Mouse (Mus musculus) large intestine, adult 2 months (tissue): ENCODE measurements around the gene Tsr2. TPM values are rescaled to one million over a fixed set of nuclear protein-coding genes. Genes with fewer than 3 reads are reported as not detected.
A peak's percentile ranks its signal among the peaks of the same experiment; 100 is the strongest.

Source experiments
- DNase-seq: peaks from one replicate; pipeline ENCODE4 v3.0.0-alpha.2; 2012; ENCODE audit warnings: low read depth, low spot score
- WGBS: fragments of 180-500 bp; shearing (Covaris S2); methylation state at CpG from one replicate; pipeline ENCODE4 v1.1.7; 2018; 5-methylcytosine and 5-hydroxymethylcytosine counted together
- polyA plus RNA-seq: library from polyadenylated mRNA; depleted of rRNA; stranded (reverse); fragments of >200 nt; gene quantifications from 2 replicates; pipeline ENCODE4 v1.2.3, GENCODE M21; 2012; rRNA removed

Tsr2 gene
- polyA plus RNA-seq, 1 experiment: 4.5 TPM

DNA sequence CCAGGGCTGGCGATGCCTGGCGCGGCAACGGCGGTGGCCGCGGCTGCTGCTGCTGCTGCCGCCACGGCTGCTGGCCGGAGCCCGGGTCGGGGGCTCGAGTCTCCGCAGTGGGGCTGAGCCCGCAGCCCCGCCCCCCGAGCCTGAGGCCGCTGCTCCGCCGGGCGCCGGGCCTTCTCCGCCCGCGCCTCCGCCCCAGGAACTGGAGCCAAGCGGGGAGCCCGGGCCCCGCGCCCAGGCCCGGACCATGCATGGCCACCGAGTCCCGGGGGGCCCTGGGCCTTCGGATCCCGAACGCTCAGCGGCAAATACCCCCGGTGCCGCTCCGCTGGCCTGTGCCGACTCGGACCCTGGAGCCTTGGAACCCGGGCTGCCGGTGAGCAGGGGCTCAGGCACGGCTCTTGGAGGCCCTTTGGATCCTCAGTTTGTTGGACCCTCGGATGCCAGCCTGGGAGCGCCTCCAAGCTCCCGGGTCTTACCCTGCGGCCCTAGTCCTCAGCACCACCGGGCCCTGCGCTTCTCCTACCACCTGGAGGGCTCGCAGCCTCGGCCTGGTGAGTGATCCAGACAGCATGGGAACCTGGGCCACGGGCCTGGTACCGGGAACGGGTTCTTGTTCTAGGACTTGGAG is 48.8 kb downstream of the Tsr2 start:
- 32% methylated on average over 52 of the region's 56 CpGs for WGBS
- no peak for DNase-seq

DNA sequence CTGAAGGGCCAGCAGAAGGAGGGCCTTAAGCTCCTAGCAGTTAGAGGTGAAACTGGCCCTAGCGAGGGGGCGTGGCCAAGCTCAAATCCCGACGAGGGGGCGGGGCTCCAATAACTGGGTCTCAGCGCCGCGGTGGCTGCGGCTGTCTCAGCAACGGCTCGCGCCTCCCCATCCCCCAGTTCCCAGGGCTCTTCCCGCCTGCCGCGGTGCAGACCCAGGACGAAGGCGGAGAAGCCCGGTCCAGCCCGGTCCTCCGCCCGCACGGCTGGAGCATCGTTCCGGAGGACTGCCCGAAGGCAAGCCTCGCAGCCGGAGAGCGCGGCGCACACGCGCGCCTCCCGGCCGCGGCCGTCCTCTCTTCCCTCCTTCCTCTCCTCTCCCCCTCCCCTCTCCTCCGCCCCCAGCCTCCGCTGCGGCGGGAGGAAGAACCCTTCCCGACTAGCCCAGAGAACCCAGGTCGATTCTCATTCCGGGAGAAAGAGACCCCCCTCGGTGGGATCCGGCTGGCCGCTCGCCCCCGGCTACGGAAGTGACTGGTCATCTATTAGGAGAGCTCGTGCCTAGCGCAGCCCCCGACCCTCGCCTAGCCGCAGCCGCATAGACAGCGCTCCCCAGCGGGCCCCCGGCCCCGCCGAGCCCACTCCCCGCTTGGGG is 49.4 kb downstream of the Tsr2 start:
- WGBS: 18% methylated on average over 46 of the region's 62 CpGs
- peak; percentile 18 for DNase-seq

DNA sequence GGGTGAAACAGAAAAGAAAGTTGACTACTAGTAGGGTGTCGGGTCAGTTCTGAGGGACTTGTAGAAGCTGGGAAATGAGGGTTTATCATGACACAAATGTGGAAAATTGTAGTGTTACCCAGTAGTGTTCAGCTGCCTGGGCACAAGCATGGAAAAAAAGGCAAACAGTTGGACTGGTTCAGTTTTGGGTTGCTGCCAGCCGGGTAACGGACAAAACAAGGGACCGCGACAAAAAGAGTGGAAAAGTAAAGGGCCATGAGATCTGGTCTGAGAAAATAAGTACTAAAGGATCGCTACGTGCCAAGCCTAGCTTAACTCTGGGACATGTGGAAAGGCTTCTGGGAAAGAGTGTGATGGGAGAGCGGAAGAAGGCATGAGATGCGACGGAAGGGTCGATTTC is 50.0 kb downstream of the Tsr2 start:
- DNase-seq: no peak
- WGBS: 40% methylated on average over 11 of the region's 11 CpGs

DNA sequence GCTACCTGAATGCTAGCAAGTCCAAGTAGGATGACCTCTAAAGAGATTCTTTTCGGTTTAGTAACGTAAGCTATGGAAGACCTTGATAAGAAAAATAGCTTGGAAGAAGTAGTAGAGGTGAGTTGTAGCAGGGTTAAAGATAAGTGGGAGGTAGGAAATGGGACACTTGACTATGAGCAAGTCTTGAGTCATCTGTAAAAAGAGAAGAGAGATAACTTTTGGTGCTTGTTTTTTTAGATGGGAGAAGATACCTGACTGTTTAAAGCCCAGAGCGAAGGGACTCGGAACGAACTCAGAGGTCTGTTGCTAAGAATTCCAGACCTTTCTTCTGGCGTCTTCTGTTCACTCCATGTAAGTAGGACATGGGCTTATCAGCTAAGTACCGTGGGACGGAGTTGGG is 50.5 kb downstream of the Tsr2 start, which contains the start of gene Fgd1:
Fgd1 (plus strand) TSS at position 301 of the 400 bp plus-strand sequence.
- DNase-seq: no peak
- WGBS: 96% methylated on average over 8 of the region's 8 CpGs

DNA sequence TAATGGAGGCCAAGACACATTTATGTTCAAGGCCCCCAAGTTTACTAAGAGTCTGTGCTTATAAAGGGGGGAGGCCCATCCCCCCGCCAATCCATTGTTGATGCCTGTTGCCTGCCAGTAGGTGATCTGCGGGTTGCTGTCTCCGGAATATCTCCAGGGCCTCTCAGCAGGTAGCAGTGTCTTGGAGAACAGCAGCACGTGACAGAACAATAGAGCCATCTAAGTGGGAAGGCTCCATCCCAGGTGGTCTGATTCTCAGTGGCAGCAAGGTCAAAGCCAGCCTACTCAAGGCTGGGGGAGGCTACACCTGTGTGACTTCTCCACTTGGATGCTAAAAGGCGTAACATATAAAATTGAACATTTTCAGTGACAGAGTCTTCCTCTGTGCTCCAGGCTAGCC is 55.1 kb downstream of the Tsr2 start:
- WGBS: 71% methylated on average over 5 of the region's 5 CpGs
- DNase-seq: no peak

Other genes starting within 250 kb of the Tsr2 start
- 6.1 and 8.1 TPM in 2 replicates for gene Gnl3l, start 79.2 kb downstream of the Tsr2 start, polyA plus RNA-seq
- gene Fgd1, start 50.4 kb downstream of the Tsr2 start, polyA plus RNA-seq: 2.3 and 2.4 TPM in 2 replicates
- gene Wnk3, start 101.5 kb upstream of the Tsr2 start, polyA plus RNA-seq: 0.01 and 0.04 TPM in 2 replicates
- 0.64 and 1.7 TPM in 2 replicates for gene Fam120c, start 247.6 kb upstream of the Tsr2 start, polyA plus RNA-seq